Mouse (Mus musculus) G1E-ER4 (cell line): ENCODE results near the gene Prep. TPM values are rescaled to one million over a fixed set of nuclear protein-coding genes. Genes with fewer than 3 reads are reported as not detected.

Source experiments
- GATA1 ChIP-seq: IDR thresholded peaks from one replicate; pipeline ENCODE4 v1.8.0; 2012; ENCODE audit warnings: low read length, inconsistent platforms
- polyA plus RNA-seq: library from polyadenylated mRNA; stranded (reverse); fragments of >175 nt; gene quantifications from 2 replicates; pipeline ENCODE4 v1.2.3, GENCODE M21; 2012

Prep gene
- 15.2 and 19.2 TPM in 2 replicates for polyA plus RNA-seq

GRCm38 (mm10) chr10:45066931-45067308 is at the start of gene Prep:
Gene Prep, plus strand, starts transcription at chr10:45067203.
- TF ChIP-seq GATA1, result no peak

GRCm38 (mm10) chr10:45017352-45017751 is 49.7 kb upstream of the Prep start:
- no peak for TF ChIP-seq GATA1

GRCm38 (mm10) chr10:45017851-45018250 is 49.2 kb upstream of the Prep start:
- no peak for TF ChIP-seq GATA1

- TF ChIP-seq GATA1, result no peak
Observed at GRCm38 (mm10) chr10:45019418-45019817, 47.6 kb upstream of the Prep start.

GRCm38 (mm10) chr10:45019849-45020248 is 47.2 kb upstream of the Prep start:
- TF ChIP-seq GATA1, result no peak

GRCm38 (mm10) chr10:45020291-45020690 is 46.7 kb upstream of the Prep start:
- TF ChIP-seq GATA1, result no peak

GRCm38 (mm10) chr10:45025184-45025583 is 41.8 kb upstream of the Prep start:
- TF ChIP-seq GATA1, result no peak

GRCm38 (mm10) chr10:45026935-45027334 is 40.1 kb upstream of the Prep start:
- TF ChIP-seq GATA1, result no peak

GRCm38 (mm10) chr10:45045268-45045928 is 21.6 kb upstream of the Prep start:
- TF ChIP-seq GATA1, result no peak

GRCm38 (mm10) chr10:45048158-45048557 is 18.8 kb upstream of the Prep start:
- TF ChIP-seq GATA1, result peak; percentile 66

GRCm38 (mm10) chr10:45048622-45049021 is 18.4 kb upstream of the Prep start:
- no peak for TF ChIP-seq GATA1

GRCm38 (mm10) chr10:45051125-45051744 is 15.8 kb upstream of the Prep start:
- TF ChIP-seq GATA1, result no peak

GRCm38 (mm10) chr10:45058361-45058760 is 8.6 kb upstream of the Prep start:
- TF ChIP-seq GATA1, result no peak

- no peak for TF ChIP-seq GATA1
Observed at GRCm38 (mm10) chr10:45060841-45061240, 6.2 kb upstream of the Prep start.

GRCm38 (mm10) chr10:45066131-45066930 is 672 bp upstream of the Prep start:
- TF ChIP-seq GATA1, result no peak

GRCm38 (mm10) chr10:45067436-45067925 is 478 bp downstream of the Prep start:
- TF ChIP-seq GATA1, result no peak
